Mouse (Mus musculus) kidney, adult 2 months (tissue): ENCODE results near the gene Calcrl. TPM values are rescaled to one million over a fixed set of nuclear protein-coding genes. Genes with fewer than 3 reads are reported as not detected.

Experiments
- DNase-seq: peaks from one replicate; pipeline ENCODE4 v3.0.0; 2021
- H3K27ac ChIP-seq: fragments of 200-500 bp; 2 replicates; pipeline ENCODE4 v1.5.1; 2012; ENCODE audit warnings: low read depth, low read length, control low read depth, inconsistent platforms; ENCODE audit not compliant: insufficient read depth
- H3K27me3 ChIP-seq: fragments of 200-500 bp; replicated peaks from 2 replicates; pipeline ENCODE4 v1.6.1; 2012; ENCODE audit warnings: mild to moderate bottlenecking, moderate library complexity, low read length, inconsistent platforms; ENCODE audit not compliant: control insufficient read depth, insufficient read depth
- H3K36me3 ChIP-seq: fragments of 200-500 bp; 2 replicates; pipeline ENCODE4 v1.6.1; 2012; ENCODE audit warnings: mild to moderate bottlenecking, moderate library complexity, low read length, inconsistent platforms; ENCODE audit not compliant: control insufficient read depth, insufficient read depth
- H3K4me1 ChIP-seq: fragments of 200-500 bp; 2 replicates; pipeline ENCODE4 v1.6.1; 2011; ENCODE audit warnings: low read length; ENCODE audit not compliant: control insufficient read depth, insufficient read depth
- H3K4me3 ChIP-seq: fragments of 200-500 bp; 2 replicates; pipeline ENCODE4 v1.5.1; 2011; ENCODE audit warnings: mild to moderate bottlenecking, low read depth, low read length, control low read depth; ENCODE audit not compliant: insufficient read depth
- CTCF ChIP-seq: fragments of 200-500 bp; conservative IDR thresholded peaks from 2 replicates; pipeline ENCODE4 v1.5.1; 2011; ENCODE audit warnings: low read depth, mild to moderate bottlenecking, control low read depth, low read length, moderate library complexity, mixed read lengths; ENCODE audit not compliant: insufficient read depth, insufficient read length
- POLR2A ChIP-seq: fragments of 200-500 bp; IDR thresholded peaks from one replicate; pipeline ENCODE4 v1.6.1; 2011; ENCODE audit warnings: low read depth, low read length, control low read depth
- WGBS: fragments of 180-500 bp; shearing (Covaris S2); methylation state at CpG from one replicate; pipeline ENCODE4 v1.1.7; 2018; 5-methylcytosine and 5-hydroxymethylcytosine counted together
- polyA plus RNA-seq: library from polyadenylated mRNA; depleted of rRNA; stranded (reverse); fragments of >200 nt; gene quantifications from 2 replicates; pipeline ENCODE4 v1.2.3, GENCODE M21; 2012; rRNA removed

Calcrl gene
- polyA plus RNA-seq = 6.6 and 9.8 TPM in 2 replicates

DNA sequence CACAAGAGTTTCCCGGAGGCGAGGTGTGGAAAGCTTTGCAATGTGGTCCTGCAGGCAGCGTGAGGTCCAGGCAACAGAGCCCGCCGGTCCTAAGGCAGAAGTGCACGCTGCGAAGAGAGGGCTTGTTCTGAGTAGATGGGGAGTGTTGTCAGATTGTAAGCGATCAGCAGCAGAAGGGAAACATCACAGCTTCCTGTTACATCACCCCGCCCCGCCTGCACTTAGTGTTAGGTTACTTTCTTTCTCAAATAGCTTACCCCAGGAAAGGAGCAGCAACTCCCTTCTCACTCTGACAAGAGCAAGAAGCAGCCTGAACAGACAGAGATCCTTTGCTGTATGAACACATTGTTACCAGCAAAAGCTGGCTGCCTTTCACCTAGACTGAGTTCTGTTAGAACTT is at the start of gene Calcrl:
Calcrl (minus strand) TSS at position 274 of the 400 bp plus-strand sequence.
- under 1% methylated on average over 10 of the region's 10 CpGs for WGBS
- no peaks in the 10 kb centered on the region for H3K36me3 ChIP-seq
- DNase-seq = peak; percentile 92
- H3K4me1 ChIP-seq = no peaks in the 10 kb centered on the region
- peak within 1 kb of the TSS; percentile 95 for H3K27ac ChIP-seq
- TF ChIP-seq POLR2A = peak; percentile 93
- no peak for TF ChIP-seq CTCF
- no peaks in the 10 kb centered on the region for H3K27me3 ChIP-seq
- peak within 1 kb of the TSS; percentile 59 for H3K4me3 ChIP-seq

- Histone ChIP-seq H3K27me3 (no peaks in the 10 kb centered on the region), H3K4me3 (no peak overlapping the region), H3K36me3 (no peaks in the 10 kb centered on the region), H3K27ac (no peak overlapping the region), H3K4me1 (no peaks in the 10 kb centered on the region)
- DNase-seq = no peak
- TF ChIP-seq POLR2A = no peak
- no peak for TF ChIP-seq CTCF
- 46% methylated on average over 6 of the region's 6 CpGs for WGBS
These were observed 49.4 kb upstream of the Calcrl start for GRCm38 (mm10) chr2:84474651-84475050.

DNA sequence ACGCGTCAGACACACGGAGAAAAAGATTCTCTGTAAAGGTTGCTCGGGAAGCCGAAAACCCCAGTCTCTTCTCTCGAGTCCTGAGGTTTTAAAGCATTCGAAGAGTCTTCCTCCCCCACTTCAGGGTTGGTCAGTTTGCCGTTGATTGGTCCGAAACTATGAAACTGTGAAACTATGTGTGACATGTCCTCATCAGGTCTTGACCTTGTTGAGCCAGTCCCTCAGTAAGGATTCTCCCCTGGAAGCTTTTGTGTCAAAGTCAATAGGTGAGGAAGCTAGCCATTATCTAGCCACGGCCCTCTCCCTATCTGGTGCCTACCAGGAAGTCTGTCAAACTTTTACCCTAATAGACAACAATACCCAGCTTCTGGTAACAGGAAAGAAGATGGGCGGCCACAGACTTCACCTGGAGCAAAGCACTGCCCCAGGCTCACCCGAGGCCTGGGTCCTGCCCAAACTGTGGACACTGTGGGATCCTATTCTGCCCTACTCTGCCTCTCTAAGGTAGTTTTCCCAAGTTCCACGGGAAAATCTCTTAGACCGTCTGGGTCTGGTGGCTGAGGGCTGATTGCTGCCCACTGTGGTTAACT is 48.8 kb upstream of the Calcrl start:
- WGBS = 72% methylated on average over 14 of the region's 14 CpGs
- Histone ChIP-seq H3K27ac (no peak overlapping the region), H3K27me3 (no peaks in the 10 kb centered on the region), H3K36me3 (no peaks in the 10 kb centered on the region), H3K4me1 (no peaks in the 10 kb centered on the region), H3K4me3 (no peak overlapping the region)
- DNase-seq = no peak
- TF ChIP-seq CTCF (no peak), POLR2A (no peak)

DNA sequence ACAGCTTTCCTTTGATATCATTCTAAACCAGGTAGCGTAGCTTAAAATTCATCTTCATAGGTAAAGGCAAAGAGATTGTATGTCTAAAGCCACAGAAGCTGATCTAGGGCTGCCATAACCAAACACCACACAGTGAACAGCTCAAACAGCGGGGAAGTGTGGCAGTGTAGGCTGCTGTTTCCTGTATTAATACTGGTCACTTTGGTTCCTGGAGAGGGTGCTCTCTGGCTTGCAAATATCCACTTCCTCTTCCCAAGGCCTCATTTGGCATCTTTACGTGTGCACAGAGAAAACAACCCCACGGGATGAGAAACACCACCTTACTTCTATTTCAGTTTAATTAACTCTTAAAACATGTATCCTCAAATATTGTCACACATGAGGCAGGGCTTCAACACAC is 42.2 kb upstream of the Calcrl start:
- WGBS = 72% methylated on average over 4 of the region's 4 CpGs
- Histone ChIP-seq H3K27me3 (no peaks in the 10 kb centered on the region), H3K4me3 (no peak overlapping the region), H3K36me3 (no peaks in the 10 kb centered on the region), H3K4me1 (no peaks in the 10 kb centered on the region), H3K27ac (no peak overlapping the region)
- DNase-seq = no peak
- TF ChIP-seq CTCF = no peak
- TF ChIP-seq POLR2A = no peak

GRCm38 (mm10) chr2:84464956-84465355 is 39.7 kb upstream of the Calcrl start:
- H3K27ac ChIP-seq = no peak overlapping the region
- H3K27me3 ChIP-seq = no peaks in the 10 kb centered on the region
- no peak for TF ChIP-seq CTCF
- no peak for TF ChIP-seq POLR2A
- no peak overlapping the region for H3K4me3 ChIP-seq
- H3K4me1 ChIP-seq = no peaks in the 10 kb centered on the region
- no peak for DNase-seq
- H3K36me3 ChIP-seq = no peaks in the 10 kb centered on the region
- WGBS = 48% methylated on average over 7 of the region's 7 CpGs

DNA sequence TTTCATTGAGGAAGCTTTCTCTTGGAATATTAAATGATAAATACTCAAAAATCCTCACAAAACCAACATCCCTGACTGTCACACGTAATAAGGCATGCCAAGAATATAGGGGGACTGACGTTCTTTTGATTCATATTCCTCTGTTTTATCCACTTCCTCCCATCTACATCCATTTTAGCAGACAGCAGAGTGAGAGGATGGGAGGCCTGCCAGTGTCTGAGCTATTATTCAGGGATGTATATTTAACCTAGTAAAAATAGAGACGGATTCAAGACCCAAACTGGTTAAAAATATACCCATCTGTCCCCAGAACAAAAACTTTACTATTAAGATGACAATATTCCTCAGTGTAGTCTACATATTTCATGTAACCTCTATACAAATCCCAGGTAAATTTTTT is 37.2 kb upstream of the Calcrl start:
- H3K27me3 ChIP-seq = no peaks in the 10 kb centered on the region
- no peak for DNase-seq
- WGBS = 85% methylated on average over 3 of the region's 3 CpGs
- H3K27ac ChIP-seq = no peak overlapping the region
- H3K36me3 ChIP-seq = no peaks in the 10 kb centered on the region
- no peaks in the 10 kb centered on the region for H3K4me1 ChIP-seq
- no peak for TF ChIP-seq CTCF
- no peak for TF ChIP-seq POLR2A
- no peak overlapping the region for H3K4me3 ChIP-seq

GRCm38 (mm10) chr2:84459651-84460177 is 34.5 kb upstream of the Calcrl start:
- 52% methylated on average over 11 of the region's 11 CpGs for WGBS
- Histone ChIP-seq H3K36me3 (no peaks in the 10 kb centered on the region), H3K27me3 (no peaks in the 10 kb centered on the region), H3K4me3 (peak overlapping the region; percentile 12), H3K4me1 (no peaks in the 10 kb centered on the region), H3K27ac (peak overlapping the region; percentile 73)
- DNase-seq = peak; percentile 48
- TF ChIP-seq CTCF (no peak), POLR2A (no peak)

- no peak for DNase-seq
- Histone ChIP-seq H3K4me3 (no peak overlapping the region), H3K4me1 (no peaks in the 10 kb centered on the region), H3K27ac (no peak overlapping the region), H3K36me3 (no peaks in the 10 kb centered on the region), H3K27me3 (no peaks in the 10 kb centered on the region)
- TF ChIP-seq CTCF (no peak), POLR2A (no peak)
- WGBS = 87% methylated on average over 6 of the region's 6 CpGs
These were observed 32.0 kb upstream of the Calcrl start for GRCm38 (mm10) chr2:84457221-84457620.
